Mouse (Mus musculus): Measurements from ENCODE around the gene Gm37240.

DNA sequence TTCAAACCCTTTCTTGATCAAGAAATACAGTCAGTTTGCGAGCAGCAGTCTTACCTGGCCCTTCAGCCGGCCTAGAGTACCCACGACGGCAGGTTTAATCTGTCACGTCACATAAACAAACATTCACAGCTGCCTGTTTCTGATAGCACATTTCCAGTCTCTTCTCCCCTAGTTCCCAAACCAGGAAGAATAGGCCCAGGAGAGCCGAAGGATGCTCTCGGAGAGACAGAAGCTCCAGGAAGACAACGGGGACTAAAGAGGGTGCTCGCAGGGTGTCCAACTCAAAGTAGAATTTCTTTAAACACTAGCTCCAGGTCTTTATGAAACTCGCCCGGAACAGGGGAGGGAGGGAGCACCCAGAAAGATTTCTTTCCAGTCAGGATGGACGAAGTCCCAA, 1408.4 kb downstream of the Gm37240 start:
- TF ChIP-seq CTCF (IDR thresholded peaks at IDR 0.05; ENCODE audit: low read depth, low read length) (no peak), POLR2A (IDR thresholded peaks at IDR 0.05; ENCODE audit: insufficient read depth, low read length) (no peak), EP300 (IDR thresholded peaks at IDR 0.05; ENCODE audit: insufficient read depth, low read depth, low read length) (no peak)

Measured in ES-Bruce4 (cell line).